Comparison of ENCODE assay signal across 24 mouse cellular contexts in the genomic region with DNA sequence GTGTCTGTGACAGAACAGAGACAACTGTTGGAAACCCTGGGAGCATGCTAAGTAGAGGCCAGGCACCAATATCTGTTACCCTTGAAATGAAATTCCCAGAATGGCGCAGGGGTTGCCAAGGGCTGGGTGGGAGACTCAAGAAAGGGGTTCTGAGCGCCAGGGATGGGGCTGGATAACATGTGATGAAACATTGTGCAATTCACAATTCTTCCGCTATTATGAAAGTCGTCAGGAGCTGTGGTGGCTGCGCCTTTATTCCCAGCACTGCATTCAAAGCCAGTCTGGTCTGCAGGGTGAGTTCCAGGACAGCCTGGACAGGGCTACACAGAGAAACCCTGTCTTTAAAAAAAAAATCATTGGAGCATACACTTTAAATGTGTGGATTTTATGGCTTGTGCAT. TPM values are rescaled to one million over a fixed set of nuclear protein-coding genes. Genes with fewer than 3 reads are reported as not detected.
DNase-seq lines count a peak whose midpoint lies in the region; ATAC-seq and TF ChIP-seq lines count a peak whose summit lies in the region.
"Had no signal": no experiment of that assay in that cellular context is flagged by ENCODE, and none has a peak within 500 bp of the region (broad histone marks: within the 10 kb centered on the region; RNA-seq: fewer than 3 reads in every experiment).

No protein-coding gene starts in this region.

- H3K36me3 ChIP-seq in macrophage (ENCODE audit: inconsistent target) (peaks cover 55% of the 10 kb centered on the region), myocyte (ENCODE audit: control insufficient read depth, insufficient read depth) (no peaks in the 10 kb centered on the region)
- H3K36me3 ChIP-seq in forebrain, postnatal 0 days (ENCODE audit: insufficient read depth) = no peaks in the 10 kb centered on the region
- H3K36me3 ChIP-seq: embryonic facial prominence, embryonic 10.5 days; embryonic facial prominence, embryonic 12.5 days; forebrain, embryonic 15.5 days; G1E had no signal

- no peak overlapping the region for H3K9ac ChIP-seq in forebrain, postnatal 0 days
- H3K9ac ChIP-seq: embryonic facial prominence, embryonic 12.5 days; forebrain, embryonic 13.5 days; forebrain, embryonic 15.5 days had no signal

- peak overlapping the region; percentile 97 for H3K27ac ChIP-seq in macrophage
- no peak overlapping the region for H3K27ac ChIP-seq in forebrain, postnatal 0 days (ENCODE audit: low read depth, low read length)
- H3K27ac ChIP-seq: embryonic facial prominence, embryonic 10.5 days; embryonic facial prominence, embryonic 12.5 days; forebrain, embryonic 13.5 days; forebrain, embryonic 15.5 days had no signal

- TF ChIP-seq CTCF in forebrain, postnatal 0 days (IDR thresholded peaks at IDR 0.05; ENCODE audit: low read depth) = no peak

- no peak overlapping the region for H3ac ChIP-seq in myocyte (ENCODE audit: control insufficient read depth, insufficient read length)

- H3K79me2 ChIP-seq in macrophage (ENCODE audit: inconsistent target) (no peaks in the 10 kb centered on the region), myocyte (ENCODE audit: control insufficient read depth, insufficient read depth) (no peaks in the 10 kb centered on the region)

- H3K4me3 ChIP-seq in macrophage (ENCODE audit: inconsistent target) (no peak overlapping the region), myocyte (no peak overlapping the region)
- no peak overlapping the region for H3K4me3 ChIP-seq in forebrain, postnatal 0 days (ENCODE audit: low read depth, low read length)
- H3K4me3 ChIP-seq: embryonic facial prominence, embryonic 10.5 days; embryonic facial prominence, embryonic 12.5 days; forebrain, embryonic 13.5 days; forebrain, embryonic 15.5 days had no signal

- no peak overlapping the region for H3K4me2 ChIP-seq in myocyte (ENCODE audit: low read depth)
- H3K4me2 ChIP-seq in forebrain, postnatal 0 days (ENCODE audit: low read depth) = no peak overlapping the region
- H3K4me2 ChIP-seq: embryonic facial prominence, embryonic 12.5 days; forebrain, embryonic 13.5 days; forebrain, embryonic 15.5 days had no signal

- peak; percentile 87 for DNase-seq in heart, adult 11 months
- DNase-seq in heart, postnatal 25 days (ENCODE audit: low spot score) = no peak
- no peak for DNase-seq in testis, postnatal 14 days (ENCODE audit: low spot score)
- no peak for DNase-seq in forebrain, postnatal 0 days
- DNase-seq: adrenal gland, adult 2 months; adrenal gland, postnatal 10 days; adrenal gland, postnatal 25 days; B cell, adult 2 months; cerebellum, adult 11-12 months; cerebellum, adult 2 months; cerebellum, adult 9-10 months; cerebellum, postnatal 10 days; cerebellum, postnatal 25 days had no signal

- peak; percentile 42 for ATAC-seq in megakaryocyte progenitor cell, adult 5-6 weeks (replicated peaks; ENCODE audit: poor library complexity)
- ATAC-seq in activated CD4-positive, CD25-positive, alpha-beta regulatory T cell, adult 4 months = no peak
- no peak for ATAC-seq in forebrain, postnatal 0 days
- ATAC-seq: CD4-positive, CD25-positive, alpha-beta regulatory T cell, adult 4 months; forebrain, embryonic 13.5 days; forebrain, embryonic 15.5 days; Patski had no signal

- WGBS in macrophage (ENCODE audit: missing documents) = 22% methylated on average over 5 of the region's 5 CpGs
- 67% methylated on average over 5 of the region's 5 CpGs for WGBS in forebrain, postnatal 0 days

- no peaks in the 10 kb centered on the region for H3K9me3 ChIP-seq in forebrain, postnatal 0 days (ENCODE audit: low read length)
- H3K9me3 ChIP-seq: embryonic facial prominence, embryonic 10.5 days; embryonic facial prominence, embryonic 12.5 days; forebrain, embryonic 13.5 days; forebrain, embryonic 15.5 days; G1E had no signal

- intact Hi-C loops in heart, postnatal 25 days (cut with DNase I) = no loop called here

- H3K4me1 ChIP-seq in forebrain, postnatal 0 days (ENCODE audit: insufficient read depth) = no peaks in the 10 kb centered on the region
- H3K4me1 ChIP-seq: embryonic facial prominence, embryonic 12.5 days had no signal

- no peaks in the 10 kb centered on the region for H3K27me3 ChIP-seq in myocyte (ENCODE audit: control insufficient read depth, insufficient read depth, insufficient read length)
- no peaks in the 10 kb centered on the region; the same call in none of the 2 replicates for H3K27me3 ChIP-seq in forebrain, postnatal 0 days (ENCODE audit: insufficient read depth, low read length)
- H3K27me3 ChIP-seq: Patski had no signal

- TF ChIP-seq POLR2A in myocyte (IDR thresholded peaks at IDR 0.05; ENCODE audit: insufficient read length, low read depth) = no peak

TF ChIP-seq in myocyte, 11 proteins besides CTCF, POLR2A, EP300 and RAD21:
- TF ChIP-seq SRF (IDR thresholded peaks at IDR 0.05; ENCODE audit: control insufficient read depth, insufficient read length, low read depth) = no peak
- TF ChIP-seq CEBPB (IDR thresholded peaks at IDR 0.05; ENCODE audit: insufficient read depth, poor library complexity, severe bottlenecking) = peak; percentile 90
TF ChIP-seq in myocyte: peak in this region for 1.

RNA-seq across cellular contexts. Expression of a gene that starts 15.8 kb away (rescaled TPM):
- 10 to 100 TPM; 47.5 to 51.3 TPM for total RNA-seq in heart, postnatal 25 days (2021)
- 100 to 1,000 TPM; 206 to 532 (median 312) TPM for total RNA-seq in macrophage (2018; cell fraction: chromatin; rRNA removed)
- 100 to 1,000 TPM; 104 to 167 (median 140) TPM for total RNA-seq in macrophage (2018; cell fraction: cytosol; rRNA removed)
- total RNA-seq in macrophage (2018; cell fraction: nucleus; rRNA removed) = 100 to 1,000 TPM; 197 to 420 (median 240) TPM
- 93.5 to 244 TPM (median 125 TPM) in 3 replicates for polyA plus RNA-seq in macrophage (2018)
- total RNA-seq in megakaryocyte progenitor cell, adult 5-6 weeks (2015) = 59.2 and 60.4 TPM in 2 replicates
- total RNA-seq in megakaryocyte progenitor cell, adult 5-6 weeks (2017) = 65.8 and 89.2 TPM in 2 replicates
- 55.4 TPM for polyA plus RNA-seq in myocyte (2012; fragmentation: generic; extraction: Trizol)
- polyA plus RNA-seq in activated CD4-positive, CD25-positive, alpha-beta regulatory T cell, adult 4 months (2017; shearing (Covaris generic)) = 10 to 100 TPM; 24.1 to 41.4 TPM
- 42.8 and 60.4 TPM in 2 replicates for total RNA-seq in forebrain, postnatal 0 days (2014; rRNA removed)
- 52.5 and 69.3 TPM in 2 replicates for polyA plus RNA-seq in forebrain, postnatal 0 days (2015; fragmentation: Nextera tagmentation; extraction: Ambion mirVana)

RNA-seq across cellular contexts. Expression of a gene that starts 37.1 kb away (rescaled TPM):
- total RNA-seq in heart, postnatal 25 days (2021) = 1 to 10 TPM; 1.1 to 1.4 TPM
- 100 to 1,000 TPM in 13 of 26 experiments, 10 to 100 TPM in 13; 41.1 to 247 (median 110) TPM for total RNA-seq in macrophage (2018; cell fraction: chromatin; rRNA removed)
- 100 to 1,000 TPM in 14 of 26 experiments, 10 to 100 TPM in 12; 66.9 to 317 (median 157) TPM for total RNA-seq in macrophage (2018; cell fraction: cytosol; rRNA removed)
- total RNA-seq in macrophage (2018; cell fraction: nucleus; rRNA removed) = 100 to 1,000 TPM in 15 of 26 experiments, 10 to 100 TPM in 11; 50.1 to 367 (median 152) TPM
- polyA plus RNA-seq in macrophage (2018) = 79.1 to 116 TPM (median 113 TPM) in 3 replicates
- total RNA-seq in megakaryocyte progenitor cell, adult 5-6 weeks (2015) = 16.3 and 17.3 TPM in 2 replicates
- 20.1 and 25.7 TPM in 2 replicates for total RNA-seq in megakaryocyte progenitor cell, adult 5-6 weeks (2017)
- 0.10 TPM for polyA plus RNA-seq in myocyte (2012; fragmentation: generic; extraction: Trizol)
- under 1 TPM in 1 of 2 experiments, not detected in 1; 0.97 TPM for polyA plus RNA-seq in activated CD4-positive, CD25-positive, alpha-beta regulatory T cell, adult 4 months (2017; shearing (Covaris generic))
- total RNA-seq in forebrain, postnatal 0 days (2014; rRNA removed) = 3.1 and 5.7 TPM in 2 replicates
- 2.6 and 3.5 TPM in 2 replicates for polyA plus RNA-seq in forebrain, postnatal 0 days (2015; fragmentation: Nextera tagmentation; extraction: Ambion mirVana)
- polyA plus RNA-seq: G1E had no signal

Comparison
In these comparisons a context has a peak if more than half of its experiments do, and no peak if none do; other contexts are left out.
1. RNA of a gene that starts 37.1 kb away (polyA plus RNA-seq): 79.1 to 116 TPM in macrophage; 2.6 to 3.5 TPM in forebrain, postnatal 0 days, 0.97 TPM in activated CD4-positive, CD25-positive, alpha-beta regulatory T cell, adult 4 months and 0.10 TPM in myocyte (single experiment); every median in the first group is over 10 times any median in the second.